Comparison of ENCODE assay signal across 10 mouse cellular contexts in the genomic region with DNA sequence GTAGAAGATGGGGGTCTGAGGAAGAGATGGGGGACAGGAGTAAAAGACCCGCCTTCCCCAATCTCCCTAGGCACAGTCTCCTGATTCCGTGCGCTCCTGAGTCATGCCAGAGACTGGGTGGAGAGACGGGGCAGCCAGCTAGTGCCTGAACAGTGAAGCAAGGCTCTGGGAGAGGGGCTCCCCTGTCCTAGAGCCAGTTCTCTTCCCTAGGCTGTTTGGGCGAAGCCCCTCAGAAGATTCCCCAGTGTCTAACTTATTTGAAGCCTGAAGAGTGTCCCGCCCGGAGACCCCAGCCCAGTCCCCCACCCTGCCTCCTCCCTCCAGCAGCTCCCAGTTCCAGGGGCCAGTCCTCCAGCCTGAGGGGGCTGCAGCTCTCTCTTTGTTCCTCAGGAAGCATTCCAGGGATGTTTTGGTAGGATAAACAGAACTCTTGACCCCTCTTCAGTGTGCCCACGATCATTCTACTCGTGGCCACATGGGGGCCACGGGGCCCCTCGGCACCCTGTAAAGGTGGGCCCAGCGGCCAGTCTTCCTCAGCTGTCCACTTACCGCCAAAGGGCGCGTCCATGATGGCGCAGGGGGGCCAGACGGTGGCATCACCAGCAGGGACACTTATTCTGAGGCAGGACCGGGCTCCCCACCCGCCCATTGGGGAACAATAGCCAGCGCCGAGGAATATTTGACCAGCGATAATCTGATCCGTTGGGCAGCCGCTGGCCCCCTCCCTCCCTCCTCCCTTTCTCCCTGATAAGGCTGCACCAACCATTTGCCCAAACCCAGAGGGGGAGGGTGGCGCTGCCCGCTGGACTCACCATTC. TPM values are rescaled to one million over a fixed set of nuclear protein-coding genes. Genes with fewer than 3 reads are reported as not detected.
DNase-seq lines count a peak whose midpoint lies in the region; ATAC-seq and TF ChIP-seq lines count a peak whose summit lies in the region.
"Had no signal": no experiment of that assay in that cellular context is flagged by ENCODE, and none has a peak within 500 bp of the region (broad histone marks: within the 10 kb centered on the region; RNA-seq: fewer than 3 reads in every experiment).

No protein-coding gene starts in this region.

- no peak for DNase-seq in forebrain, postnatal 0 days
- peak; percentile 40 for DNase-seq in lung, postnatal 0 days (ENCODE audit: low spot score)
- DNase-seq in lung, postnatal 10 days = no peak
- no peak for DNase-seq in testis, postnatal 14 days (ENCODE audit: low spot score)

- peak overlapping the region; percentile 37 for H3K4me2 ChIP-seq in forebrain, embryonic 12.5 days
- no peak overlapping the region for H3K4me2 ChIP-seq in forebrain, postnatal 0 days (ENCODE audit: low read depth)
- H3K4me2 ChIP-seq in lung, postnatal 0 days (replicated peaks; ENCODE audit: low read depth, low read length) = peak overlapping the region; percentile 35
- peak overlapping the region; percentile 16; the same call in 1 of the 2 replicates for H3K4me2 ChIP-seq in limb, embryonic 13.5 days (replicated peaks)
- peak overlapping the region; percentile 49 for H3K4me2 ChIP-seq in stomach, embryonic 16.5 days (ENCODE audit: low read depth, low read length)
- H3K4me2 ChIP-seq: limb, embryonic 15.5 days had no signal

- peaks cover 4% of the 10 kb centered on the region; the same call in 1 of the 2 replicates for H3K27me3 ChIP-seq in forebrain, embryonic 12.5 days
- no peaks in the 10 kb centered on the region for H3K27me3 ChIP-seq in forebrain, postnatal 0 days (ENCODE audit: insufficient read depth, low read length)
- H3K27me3 ChIP-seq in lung, postnatal 0 days (replicated peaks; ENCODE audit: insufficient read depth, low read length) = no peaks in the 10 kb centered on the region
- no peaks in the 10 kb centered on the region for H3K27me3 ChIP-seq in limb, embryonic 13.5 days
- H3K27me3 ChIP-seq in stomach, embryonic 16.5 days (ENCODE audit: control insufficient read depth, insufficient read depth, low read length) = no peaks in the 10 kb centered on the region
- H3K27me3 ChIP-seq: limb, embryonic 15.5 days had no signal

- peak overlapping the region; percentile 11; the same call in 1 of the 2 replicates for H3K4me3 ChIP-seq in forebrain, embryonic 12.5 days (replicated peaks)
- H3K4me3 ChIP-seq in forebrain, postnatal 0 days (ENCODE audit: low read depth, low read length) = no peak overlapping the region
- no peak overlapping the region; the same call in 1 of the 2 replicates for H3K4me3 ChIP-seq in lung, postnatal 0 days (ENCODE audit: low read depth, low read length)
- H3K4me3 ChIP-seq in limb, embryonic 13.5 days = no peak overlapping the region
- H3K4me3 ChIP-seq in stomach, embryonic 16.5 days (replicated peaks; ENCODE audit: low read length) = peak overlapping the region; percentile 37
- H3K4me3 ChIP-seq: erythroblast, embryonic 14.5 days; limb, embryonic 15.5 days had no signal

- peaks cover 9% of the 10 kb centered on the region for H3K4me1 ChIP-seq in forebrain, embryonic 12.5 days
- H3K4me1 ChIP-seq in forebrain, postnatal 0 days (ENCODE audit: insufficient read depth) = no peaks in the 10 kb centered on the region
- H3K4me1 ChIP-seq in lung, postnatal 0 days (ENCODE audit: insufficient read depth, low read depth, low read length) = peaks cover 5% of the 10 kb centered on the region; the same call in 1 of the 2 replicates
- peaks cover 14% of the 10 kb centered on the region for H3K4me1 ChIP-seq in limb, embryonic 13.5 days
- peaks cover 29% of the 10 kb centered on the region for H3K4me1 ChIP-seq in stomach, embryonic 16.5 days (ENCODE audit: control insufficient read depth, insufficient read depth, low read length)

- no peaks in the 10 kb centered on the region for H3K9me3 ChIP-seq in forebrain, embryonic 12.5 days
- no peaks in the 10 kb centered on the region for H3K9me3 ChIP-seq in forebrain, postnatal 0 days (ENCODE audit: low read length)
- no peaks in the 10 kb centered on the region for H3K9me3 ChIP-seq in lung, postnatal 0 days (ENCODE audit: low read length)
- no peaks in the 10 kb centered on the region for H3K9me3 ChIP-seq in limb, embryonic 13.5 days
- H3K9me3 ChIP-seq in stomach, embryonic 16.5 days (replicated peaks; ENCODE audit: control insufficient read depth, low read length) = no peaks in the 10 kb centered on the region
- H3K9me3 ChIP-seq: limb, embryonic 15.5 days had no signal

- WGBS in forebrain, embryonic 12.5 days = 30% methylated on average over 26 of the region's 26 CpGs
- WGBS in forebrain, postnatal 0 days = 39% methylated on average over 26 of the region's 26 CpGs
- WGBS in lung, postnatal 0 days = 14% methylated on average over 25 of the region's 26 CpGs
- WGBS in limb, embryonic 13.5 days = 33% methylated on average over 26 of the region's 26 CpGs
- WGBS in stomach, embryonic 16.5 days = 15% methylated on average over 26 of the region's 26 CpGs

- ATAC-seq in forebrain, embryonic 12.5 days (ENCODE audit: low FRiP score) = no peak
- no peak for ATAC-seq in forebrain, postnatal 0 days
- peak; percentile 63 for ATAC-seq in lung, postnatal 0 days
- no peak for ATAC-seq in limb, embryonic 13.5 days (ENCODE audit: low FRiP score, low read depth)
- peak; percentile 70 for ATAC-seq in stomach, embryonic 16.5 days (ENCODE audit: insufficient read depth, low FRiP score)
- no peak for ATAC-seq in erythroblast, adult 5-6 weeks (replicated peaks; ENCODE audit: low FRiP score, poor library complexity, severe bottlenecking)

- no peaks in the 10 kb centered on the region for H3K36me3 ChIP-seq in forebrain, embryonic 12.5 days (replicated peaks)
- H3K36me3 ChIP-seq in forebrain, postnatal 0 days (ENCODE audit: insufficient read depth) = no peaks in the 10 kb centered on the region
- H3K36me3 ChIP-seq in lung, postnatal 0 days (ENCODE audit: insufficient read depth, low read length) = no peaks in the 10 kb centered on the region
- H3K36me3 ChIP-seq in limb, embryonic 13.5 days = no peaks in the 10 kb centered on the region
- no peaks in the 10 kb centered on the region for H3K36me3 ChIP-seq in stomach, embryonic 16.5 days (ENCODE audit: control insufficient read depth, insufficient read depth, low read length)
- H3K36me3 ChIP-seq: limb, embryonic 15.5 days had no signal

- no peak for TF ChIP-seq CTCF in forebrain, postnatal 0 days (IDR thresholded peaks at IDR 0.05; ENCODE audit: low read depth)
- peak; percentile 30 for TF ChIP-seq CTCF in lung, postnatal 0 days (IDR thresholded peaks at IDR 0.05)

- no peak for TF ChIP-seq EP300 in lung, postnatal 0 days (IDR thresholded peaks at IDR 0.05)

- no peak overlapping the region for H3K27ac ChIP-seq in forebrain, embryonic 12.5 days
- no peak overlapping the region for H3K27ac ChIP-seq in forebrain, postnatal 0 days (ENCODE audit: low read depth, low read length)
- peak overlapping the region; percentile 26; the same call in 1 of the 2 replicates for H3K27ac ChIP-seq in lung, postnatal 0 days (ENCODE audit: low read length)
- no peak overlapping the region for H3K27ac ChIP-seq in limb, embryonic 13.5 days
- peak overlapping the region; percentile 87 for H3K27ac ChIP-seq in stomach, embryonic 16.5 days (ENCODE audit: low read length)
- H3K27ac ChIP-seq: limb, embryonic 15.5 days had no signal

- H3K9ac ChIP-seq in forebrain, embryonic 12.5 days = peak overlapping the region; percentile 18; the same call in 1 of the 2 replicates
- no peak overlapping the region for H3K9ac ChIP-seq in forebrain, postnatal 0 days
- H3K9ac ChIP-seq in lung, postnatal 0 days (replicated peaks; ENCODE audit: low read depth) = peak overlapping the region; percentile 16; the same call in 1 of the 2 replicates
- peak overlapping the region; percentile 10; the same call in 1 of the 2 replicates for H3K9ac ChIP-seq in limb, embryonic 13.5 days
- H3K9ac ChIP-seq in stomach, embryonic 16.5 days (ENCODE audit: low read length) = peak overlapping the region; percentile 68
- H3K9ac ChIP-seq: limb, embryonic 15.5 days had no signal

RNA-seq across cellular contexts. Expression of gene Myrf, which starts 15.7 kb away (rescaled TPM):
- 0.72 and 0.87 TPM in 2 replicates for polyA plus RNA-seq in forebrain, embryonic 12.5 days (2016; fragmentation: Nextera tagmentation; extraction: Ambion mirVana)
- 0.54 and 0.81 TPM in 2 replicates for total RNA-seq in forebrain, postnatal 0 days (2014; rRNA removed)
- 0.20 and 0.47 TPM in 2 replicates for polyA plus RNA-seq in forebrain, postnatal 0 days (2015; fragmentation: Nextera tagmentation; extraction: Ambion mirVana)
- polyA plus RNA-seq in lung, postnatal 0 days (2015; fragmentation: Nextera tagmentation; extraction: Ambion mirVana) = 5.0 and 5.9 TPM in 2 replicates
- 1.3 and 1.9 TPM in 2 replicates for polyA plus RNA-seq in limb, embryonic 13.5 days (2015; fragmentation: Nextera tagmentation; extraction: Ambion mirVana)
- polyA plus RNA-seq in stomach, embryonic 16.5 days (2015; fragmentation: Nextera tagmentation; extraction: Ambion mirVana) = 16.6 and 17.6 TPM in 2 replicates
- not detected in 2 replicates for total RNA-seq in erythroblast, adult 5-6 weeks (2015; ENCODE audit: low replicate concordance)
- 0.42 TPM in 1 of 2 replicates, not detected in the other for total RNA-seq in erythroblast, adult 5-6 weeks (2017; ENCODE audit: low replicate concordance)

RNA-seq across cellular contexts. Expression of gene Fen1, which starts 20.9 kb away (rescaled TPM):
- 130 and 134 TPM in 2 replicates for polyA plus RNA-seq in forebrain, embryonic 12.5 days (2016; fragmentation: Nextera tagmentation; extraction: Ambion mirVana)
- total RNA-seq in forebrain, postnatal 0 days (2014; rRNA removed) = 23.4 and 24.6 TPM in 2 replicates
- 28.7 and 30.8 TPM in 2 replicates for polyA plus RNA-seq in forebrain, postnatal 0 days (2015; fragmentation: Nextera tagmentation; extraction: Ambion mirVana)
- 18.0 and 18.7 TPM in 2 replicates for polyA plus RNA-seq in lung, postnatal 0 days (2015; fragmentation: Nextera tagmentation; extraction: Ambion mirVana)
- polyA plus RNA-seq in limb, embryonic 13.5 days (2015; fragmentation: Nextera tagmentation; extraction: Ambion mirVana) = 78.4 and 82.0 TPM in 2 replicates
- 72.3 and 83.6 TPM in 2 replicates for polyA plus RNA-seq in stomach, embryonic 16.5 days (2015; fragmentation: Nextera tagmentation; extraction: Ambion mirVana)
- 15.2 and 26.3 TPM in 2 replicates for total RNA-seq in erythroblast, adult 5-6 weeks (2015; ENCODE audit: low replicate concordance)
- 38.4 and 58.1 TPM in 2 replicates for total RNA-seq in erythroblast, adult 5-6 weeks (2017; ENCODE audit: low replicate concordance)

RNA-seq across cellular contexts. Expression of gene Tmem258, which starts 21.0 kb away (rescaled TPM):
- polyA plus RNA-seq in forebrain, embryonic 12.5 days (2016; fragmentation: Nextera tagmentation; extraction: Ambion mirVana) = 336 and 355 TPM in 2 replicates
- 102 and 135 TPM in 2 replicates for total RNA-seq in forebrain, postnatal 0 days (2014; rRNA removed)
- polyA plus RNA-seq in forebrain, postnatal 0 days (2015; fragmentation: Nextera tagmentation; extraction: Ambion mirVana) = 310 and 398 TPM in 2 replicates
- 362 and 394 TPM in 2 replicates for polyA plus RNA-seq in lung, postnatal 0 days (2015; fragmentation: Nextera tagmentation; extraction: Ambion mirVana)
- 475 and 492 TPM in 2 replicates for polyA plus RNA-seq in limb, embryonic 13.5 days (2015; fragmentation: Nextera tagmentation; extraction: Ambion mirVana)
- polyA plus RNA-seq in stomach, embryonic 16.5 days (2015; fragmentation: Nextera tagmentation; extraction: Ambion mirVana) = 400 and 452 TPM in 2 replicates
- total RNA-seq in erythroblast, adult 5-6 weeks (2015; ENCODE audit: low replicate concordance) = 87.8 and 120 TPM in 2 replicates
- 49.7 and 60.6 TPM in 2 replicates for total RNA-seq in erythroblast, adult 5-6 weeks (2017; ENCODE audit: low replicate concordance)

RNA-seq across cellular contexts. Expression of gene Fads1, which starts 42.2 kb away (rescaled TPM):
- polyA plus RNA-seq in forebrain, embryonic 12.5 days (2016; fragmentation: Nextera tagmentation; extraction: Ambion mirVana) = 187 and 195 TPM in 2 replicates
- 142 and 176 TPM in 2 replicates for total RNA-seq in forebrain, postnatal 0 days (2014; rRNA removed)
- polyA plus RNA-seq in forebrain, postnatal 0 days (2015; fragmentation: Nextera tagmentation; extraction: Ambion mirVana) = 113 and 153 TPM in 2 replicates
- 44.5 and 48.8 TPM in 2 replicates for polyA plus RNA-seq in lung, postnatal 0 days (2015; fragmentation: Nextera tagmentation; extraction: Ambion mirVana)
- 115 and 119 TPM in 2 replicates for polyA plus RNA-seq in limb, embryonic 13.5 days (2015; fragmentation: Nextera tagmentation; extraction: Ambion mirVana)
- polyA plus RNA-seq in stomach, embryonic 16.5 days (2015; fragmentation: Nextera tagmentation; extraction: Ambion mirVana) = 107 and 117 TPM in 2 replicates
- total RNA-seq in erythroblast, adult 5-6 weeks (2015; ENCODE audit: low replicate concordance) = 19.2 and 38.2 TPM in 2 replicates
- 13.0 and 15.6 TPM in 2 replicates for total RNA-seq in erythroblast, adult 5-6 weeks (2017; ENCODE audit: low replicate concordance)

Comparison
In these comparisons a context has a peak if more than half of its experiments do, and no peak if none do; other contexts are left out.
1. H3K4me3 ChIP-seq: peak in forebrain, embryonic 12.5 days (single experiment) and stomach, embryonic 16.5 days (single experiment); none in forebrain, postnatal 0 days (single experiment), lung, postnatal 0 days (single experiment) and limb, embryonic 13.5 days (single experiment).
2. ATAC-seq: peak in lung, postnatal 0 days (single experiment) and stomach, embryonic 16.5 days (single experiment); none in forebrain, embryonic 12.5 days (single experiment), forebrain, postnatal 0 days (single experiment), limb, embryonic 13.5 days (single experiment) and erythroblast, adult 5-6 weeks (single experiment).
3. H3K27ac ChIP-seq: peak in lung, postnatal 0 days (single experiment) and stomach, embryonic 16.5 days (single experiment); none in forebrain, embryonic 12.5 days (single experiment), forebrain, postnatal 0 days (single experiment) and limb, embryonic 13.5 days (single experiment).